Mouse (Mus musculus): ENCODE results near the gene Caskin2. TPM values are rescaled to one million over a fixed set of nuclear protein-coding genes. Genes with fewer than 3 reads are reported as not detected.

Caskin2 gene
- polyA plus RNA-seq, 1 experiment from 2014 or later, result 16.1 TPM

GRCm38 (mm10) chr11:115829036-115829435 is 15.6 kb upstream of the Caskin2 start:
- WGBS, result 50% methylated on average over 4 of the region's 4 CpGs
- H3K4me1 ChIP-seq, result peaks cover 33% of the 10 kb centered on the region
- no peak overlapping the region for H3K9ac ChIP-seq

GRCm38 (mm10) chr11:115827624-115828023 is 14.2 kb upstream of the Caskin2 start:
- Histone ChIP-seq H3K36me3 (peaks cover 4% of the 10 kb centered on the region; the same call in 1 of the 2 replicates), H3K27me3 (peaks cover 79% of the 10 kb centered on the region), H3K9ac (0 out of 2 replicates have a peak overlapping the region, but pooled peaks have one; percentile 21), H3K4me1 (peaks cover 30% of the 10 kb centered on the region), H3K9me3 (no peaks in the 10 kb centered on the region), H3K4me2 (no peak overlapping the region), H3K27ac (no peak overlapping the region), H3K4me3 (no peak overlapping the region)
- ATAC-seq (ENCODE audit: insufficient number of reproducible peaks, insufficient read depth, low FRiP score, low TSS enrichment, low read depth), result no peak
- 86% methylated on average over 6 of the region's 6 CpGs for WGBS

More at GRCm38 (mm10) chr11:115829036-115829435, 15.6 kb upstream of the Caskin2 start:
- Histone ChIP-seq H3K27ac (no peak overlapping the region), H3K27me3 (peaks cover 77% of the 10 kb centered on the region), H3K36me3 (no peaks in the 10 kb centered on the region), H3K4me3 (no peak overlapping the region), H3K4me2 (no peak overlapping the region), H3K9me3 (no peaks in the 10 kb centered on the region)
- no peak for ATAC-seq (ENCODE audit: insufficient number of reproducible peaks, insufficient read depth, low FRiP score, low TSS enrichment, low read depth)

GRCm38 (mm10) chr11:115826487-115826886 is 13.0 kb upstream of the Caskin2 start:
- peaks cover 24% of the 10 kb centered on the region for H3K4me1 ChIP-seq
- ATAC-seq (ENCODE audit: insufficient number of reproducible peaks, insufficient read depth, low FRiP score, low TSS enrichment, low read depth), result no peak
- no peak overlapping the region for H3K9ac ChIP-seq
- H3K27ac ChIP-seq, result no peak overlapping the region
- no peaks in the 10 kb centered on the region for H3K9me3 ChIP-seq
- H3K4me2 ChIP-seq, result no peak overlapping the region
- H3K4me3 ChIP-seq, result no peak overlapping the region
- 40% methylated on average over 5 of the region's 5 CpGs for WGBS
- peaks cover 15% of the 10 kb centered on the region for H3K36me3 ChIP-seq
- H3K27me3 ChIP-seq, result peaks cover 67% of the 10 kb centered on the region

GRCm38 (mm10) chr11:115824813-115825212 is 11.4 kb upstream of the Caskin2 start:
- peaks cover 32% of the 10 kb centered on the region for H3K36me3 ChIP-seq
- peaks cover 51% of the 10 kb centered on the region for H3K27me3 ChIP-seq
- peak overlapping the region; percentile 61 for H3K4me3 ChIP-seq
- H3K9ac ChIP-seq, result peak overlapping the region; percentile 75
- 14% methylated on average over 11 of the region's 11 CpGs for WGBS
- no peak for ATAC-seq (ENCODE audit: insufficient number of reproducible peaks, insufficient read depth, low FRiP score, low TSS enrichment, low read depth)
- peak overlapping the region; percentile 94 for H3K4me2 ChIP-seq
- H3K4me1 ChIP-seq, result peaks cover 18% of the 10 kb centered on the region
- no peaks in the 10 kb centered on the region for H3K9me3 ChIP-seq
- H3K27ac ChIP-seq, result no peak overlapping the region

- Histone ChIP-seq H3K4me2 (peak within 1 kb of the TSS; percentile 94), H3K4me3 (peak within 1 kb of the TSS; percentile 61), H3K27ac (no peak within 1 kb of the TSS), H3K9ac (peak within 1 kb of the TSS; percentile 75), H3K27me3 (peaks cover 44% of the 10 kb centered on the region), H3K4me1 (peaks cover 18% of the 10 kb centered on the region), H3K36me3 (peaks cover 35% of the 10 kb centered on the region), H3K9me3 (no peaks in the 10 kb centered on the region)
- peak; percentile 93 for ATAC-seq (ENCODE audit: insufficient number of reproducible peaks, insufficient read depth, low FRiP score, low TSS enrichment, low read depth)
- WGBS, result under 1% methylated on average over 84 of the region's 87 CpGs
Observed at GRCm38 (mm10) chr11:115823774-115824740, 10.6 kb upstream of the Caskin2 start, which contains the start of gene Llgl2. Gene Llgl2 (plus strand): TSS chr11:115824049.

GRCm38 (mm10) chr11:115821001-115821400 is 7.6 kb upstream of the Caskin2 start:
- 80% methylated on average over 4 of the region's 4 CpGs for WGBS
- peaks cover 20% of the 10 kb centered on the region for H3K4me1 ChIP-seq
- H3K9me3 ChIP-seq, result no peaks in the 10 kb centered on the region
- H3K9ac ChIP-seq, result 0 out of 2 replicates have a peak overlapping the region, but pooled peaks have one; percentile 40
- peaks cover 52% of the 10 kb centered on the region for H3K36me3 ChIP-seq
- no peak overlapping the region for H3K4me2 ChIP-seq
- no peak overlapping the region for H3K27ac ChIP-seq
- peaks cover 21% of the 10 kb centered on the region for H3K27me3 ChIP-seq
- ATAC-seq (ENCODE audit: insufficient number of reproducible peaks, insufficient read depth, low FRiP score, low TSS enrichment, low read depth), result no peak
- no peak overlapping the region for H3K4me3 ChIP-seq

GRCm38 (mm10) chr11:115819915-115820623 is 6.6 kb upstream of the Caskin2 start:
- WGBS, result 84% methylated on average over 16 of the region's 16 CpGs
- peaks cover 52% of the 10 kb centered on the region for H3K36me3 ChIP-seq

GRCm38 (mm10) chr11:115817331-115817730 is 3.9 kb upstream of the Caskin2 start:
- no peaks in the 10 kb centered on the region for H3K9me3 ChIP-seq
- WGBS, result 88% methylated on average over 5 of the region's 5 CpGs
- H3K4me2 ChIP-seq, result no peak overlapping the region
- H3K27ac ChIP-seq, result no peak overlapping the region
- H3K4me3 ChIP-seq, result no peak overlapping the region
- H3K36me3 ChIP-seq, result peaks cover 46% of the 10 kb centered on the region
- H3K4me1 ChIP-seq, result peaks cover 21% of the 10 kb centered on the region
- H3K27me3 ChIP-seq, result no peaks in the 10 kb centered on the region
- no peak for ATAC-seq (ENCODE audit: insufficient number of reproducible peaks, insufficient read depth, low FRiP score, low TSS enrichment, low read depth)
- no peak overlapping the region for H3K9ac ChIP-seq

More at GRCm38 (mm10) chr11:115819915-115820623, 6.6 kb upstream of the Caskin2 start:
- peaks cover 12% of the 10 kb centered on the region for H3K27me3 ChIP-seq
- H3K9ac ChIP-seq, result no peak overlapping the region
- no peak for ATAC-seq (ENCODE audit: insufficient number of reproducible peaks, insufficient read depth, low FRiP score, low TSS enrichment, low read depth)
- no peak overlapping the region for H3K27ac ChIP-seq
- no peak overlapping the region for H3K4me2 ChIP-seq
- H3K4me1 ChIP-seq, result peaks cover 29% of the 10 kb centered on the region
- no peak overlapping the region for H3K4me3 ChIP-seq
- no peaks in the 10 kb centered on the region for H3K9me3 ChIP-seq

- H3K9me3 ChIP-seq, result no peaks in the 10 kb centered on the region
- peak within 1 kb of the TSS; percentile 94 for H3K4me2 ChIP-seq
- peaks cover 43% of the 10 kb centered on the region for H3K36me3 ChIP-seq
- peak within 1 kb of the TSS; percentile 88 for H3K9ac ChIP-seq
- H3K4me3 ChIP-seq, result peak within 1 kb of the TSS; percentile 95
- peak; percentile 34 for ATAC-seq (ENCODE audit: insufficient number of reproducible peaks, insufficient read depth, low FRiP score, low TSS enrichment, low read depth)
- peaks cover 46% of the 10 kb centered on the region for H3K4me1 ChIP-seq
- WGBS, result under 1% methylated on average over 72 of the region's 84 CpGs
- H3K27ac ChIP-seq, result peak within 1 kb of the TSS; percentile 87
- H3K27me3 ChIP-seq, result no peaks in the 10 kb centered on the region
Observed at GRCm38 (mm10) chr11:115814605-115815450, 1.4 kb upstream of the Caskin2 start, which contains the start of gene Tsen54. Gene Tsen54 (plus strand): TSS chr11:115814724.

- 3% methylated on average over 28 of the region's 28 CpGs for whole genome bisulfite sequencing
- peaks cover 38% of the 10 kb centered on the region for H3K36me3 ChIP-seq
- peak overlapping the region; percentile 87 for H3K27ac ChIP-seq
- no peak; the same call in 1 of the 2 replicates for ATAC-seq (ENCODE audit: insufficient number of reproducible peaks, insufficient read depth, low FRiP score, low TSS enrichment, low read depth)
- no peaks in the 10 kb centered on the region for H3K9me3 ChIP-seq
- peak overlapping the region; percentile 88 for H3K9ac ChIP-seq
- peaks cover 67% of the 10 kb centered on the region for H3K4me1 ChIP-seq
- peak overlapping the region; percentile 94 for H3K4me2 ChIP-seq
- H3K4me3 ChIP-seq, result peak overlapping the region; percentile 95
- H3K27me3 ChIP-seq, result no peaks in the 10 kb centered on the region
Observed at GRCm38 (mm10) chr11:115812533-115813420, 662 bp downstream of the Caskin2 start.

Data from embryonic facial prominence, embryonic 13.5 days (tissue).